ENCODE assay signal across 9 mouse cellular contexts in the genomic region with DNA sequence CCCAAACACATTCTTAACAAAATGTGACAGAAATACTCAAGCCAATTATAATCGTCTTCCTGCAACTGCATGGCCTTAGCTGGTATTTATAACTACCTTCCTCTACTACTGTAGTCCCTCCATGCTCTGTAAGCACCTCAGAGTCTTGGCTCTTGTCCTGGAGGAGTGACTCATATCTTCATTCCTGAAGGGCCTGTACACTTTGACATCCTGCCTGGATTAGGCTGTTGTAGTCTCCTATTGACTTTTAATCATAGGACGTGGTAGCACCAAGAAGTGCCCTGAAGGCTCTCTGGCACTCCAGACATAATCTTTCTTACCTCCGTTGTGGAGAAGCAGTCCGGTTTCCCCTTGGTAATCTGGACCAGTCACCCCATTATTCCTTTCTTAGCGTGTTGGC.
DNase-seq lines count a peak whose midpoint lies in the region; ATAC-seq and TF ChIP-seq lines count a peak whose summit lies in the region.
"Had no signal": no experiment of that assay in that cellular context is flagged by ENCODE, and none has a peak within 500 bp of the region (broad histone marks: within the 10 kb centered on the region; RNA-seq: fewer than 3 reads in every experiment).

No protein-coding gene starts in this region.

- no peak for TF ChIP-seq POLR2A in small intestine, adult 2 months (IDR thresholded peaks at IDR 0.05; ENCODE audit: low read depth, low read length)

- peak; percentile 57 to 82 for DNase-seq in adrenal gland, adult (ENCODE audit: inconsistent age in 2 of 2, low spot score in 1 of 2)
- no peak for DNase-seq in adrenal gland, postnatal 25 days
- no peak for DNase-seq in liver, postnatal 0 days
- DNase-seq in layer of hippocampus, adult 9-11 months: no peak
- no peak for DNase-seq in right cerebral cortex, postnatal 36 days (ENCODE audit: low spot score in 2 of 2)
- DNase-seq: kidney, adult 18-20 months had no signal

- ATAC-seq in liver, embryonic 12.5 days: no peak
- no peak for ATAC-seq in liver, postnatal 0 days
- peak; percentile 68 for ATAC-seq in heart, embryonic 16.5 days (replicated peaks; ENCODE audit: extremely low read depth, insufficient read depth, low FRiP score)

- no peak for TF ChIP-seq EP300 in liver, postnatal 0 days (IDR thresholded peaks at IDR 0.05; ENCODE audit: low read depth)

- H3K4me2 ChIP-seq in liver, embryonic 12.5 days: no peak overlapping the region
- H3K4me2 ChIP-seq in liver, postnatal 0 days (ENCODE audit: low read depth, low read length): no peak overlapping the region
- no peak overlapping the region for H3K4me2 ChIP-seq in heart, embryonic 16.5 days (ENCODE audit: low read depth, low read length)

- H3K27ac ChIP-seq in liver, embryonic 12.5 days: peak overlapping the region; percentile 32; the same call in 1 of the 2 replicates
- no peak overlapping the region for H3K27ac ChIP-seq in liver, postnatal 0 days (ENCODE audit: low read depth)
- H3K27ac ChIP-seq in heart, embryonic 16.5 days (ENCODE audit: low read length): peak overlapping the region; percentile 74
- H3K27ac ChIP-seq in small intestine, adult 2 months (ENCODE audit: insufficient read depth, low read depth, low read length): 0 out of 2 replicates have a peak overlapping the region, but pooled peaks have one; percentile 30

- H3K36me3 ChIP-seq in liver, embryonic 12.5 days: peaks cover 2% of the 10 kb centered on the region; the same call in 1 of the 2 replicates
- H3K36me3 ChIP-seq in liver, postnatal 0 days (replicated peaks; ENCODE audit: insufficient read depth, low read length): no peaks in the 10 kb centered on the region
- peaks cover under 1% of the 10 kb centered on the region; the same call in 1 of the 2 replicates for H3K36me3 ChIP-seq in heart, embryonic 16.5 days (ENCODE audit: control insufficient read depth, insufficient read depth)
- H3K36me3 ChIP-seq in small intestine, adult 2 months (ENCODE audit: control insufficient read depth, insufficient read depth, low read length): no peaks in the 10 kb centered on the region

- peaks cover 47% of the 10 kb centered on the region for H3K4me1 ChIP-seq in liver, embryonic 12.5 days
- H3K4me1 ChIP-seq in liver, postnatal 0 days (ENCODE audit: insufficient read depth): peaks cover 28% of the 10 kb centered on the region
- peaks cover 24% of the 10 kb centered on the region for H3K4me1 ChIP-seq in heart, embryonic 16.5 days (ENCODE audit: control insufficient read depth, insufficient read depth, low read length)
- peaks cover 26% of the 10 kb centered on the region for H3K4me1 ChIP-seq in small intestine, adult 2 months (ENCODE audit: control insufficient read depth, insufficient read depth, insufficient read length, low read length)

- WGBS in liver, embryonic 12.5 days (ENCODE audit: insufficient replicate concordance): 78% methylated on average over 5 of the region's 5 CpGs
- WGBS in liver, postnatal 0 days (ENCODE audit: insufficient replicate concordance): 79% methylated on average over 5 of the region's 5 CpGs
- 44% methylated on average over 5 of the region's 5 CpGs for WGBS in heart, embryonic 16.5 days
- 38% methylated on average over 5 of the region's 5 CpGs for WGBS in small intestine, adult 2 months

- no peaks in the 10 kb centered on the region for H3K9me3 ChIP-seq in liver, embryonic 12.5 days (replicated peaks)
- H3K9me3 ChIP-seq in liver, postnatal 0 days (ENCODE audit: low read length): no peaks in the 10 kb centered on the region
- H3K9me3 ChIP-seq in heart, embryonic 16.5 days (replicated peaks; ENCODE audit: control insufficient read depth, low read length): no peaks in the 10 kb centered on the region

- H3K9ac ChIP-seq in liver, embryonic 12.5 days: no peak overlapping the region
- no peak overlapping the region for H3K9ac ChIP-seq in liver, postnatal 0 days (replicated peaks)
- no peak overlapping the region for H3K9ac ChIP-seq in heart, embryonic 16.5 days (ENCODE audit: low read length)

- no peaks in the 10 kb centered on the region for H3K27me3 ChIP-seq in liver, embryonic 12.5 days (replicated peaks)
- no peaks in the 10 kb centered on the region for H3K27me3 ChIP-seq in liver, postnatal 0 days (ENCODE audit: insufficient read depth, low read length)
- H3K27me3 ChIP-seq in heart, embryonic 16.5 days (ENCODE audit: control insufficient read depth, insufficient read depth, low read length): no peaks in the 10 kb centered on the region
- no peaks in the 10 kb centered on the region for H3K27me3 ChIP-seq in small intestine, adult 2 months (ENCODE audit: control insufficient read depth, insufficient read depth, low read length)

- TF ChIP-seq CTCF in liver, postnatal 0 days (IDR thresholded peaks at IDR 0.05; ENCODE audit: low read depth): no peak
- no peak for TF ChIP-seq CTCF in small intestine, adult 2 months (IDR thresholded peaks at IDR 0.05; ENCODE audit: extremely low read depth, insufficient read length, insufficient replicate concordance, low read depth, low read length)

- H3K4me3 ChIP-seq in liver, embryonic 12.5 days: no peak overlapping the region
- H3K4me3 ChIP-seq in liver, postnatal 0 days (ENCODE audit: low read depth, low read length): no peak overlapping the region
- H3K4me3 ChIP-seq in heart, embryonic 16.5 days (ENCODE audit: low read length): no peak overlapping the region
- H3K4me3 ChIP-seq in small intestine, adult 2 months (ENCODE audit: low read depth, low read length): no peak overlapping the region

Comparison
In these comparisons a context has a peak if more than half of its experiments do, and no peak if none do; other contexts are left out.
1. DNase-seq: peak in adrenal gland, adult (2 of 2); none in adrenal gland, postnatal 25 days (single experiment), liver, postnatal 0 days (single experiment), layer of hippocampus, adult 9-11 months (single experiment) and right cerebral cortex, postnatal 36 days (0 of 2).